22 mouse cellular contexts compared by ENCODE assay signal in genomic region chr14:25501481-25501880, GRCm38 (mm10). TPM values are rescaled to one million over a fixed set of nuclear protein-coding genes. Genes with fewer than 3 reads are reported as not detected.
DNase-seq lines count a peak whose midpoint lies in the region; ATAC-seq and TF ChIP-seq lines count a peak whose summit lies in the region.
"Had no signal": no experiment of that assay in that cellular context is flagged by ENCODE, and none has a peak within 500 bp of the region (broad histone marks: within the 10 kb centered on the region; RNA-seq: fewer than 3 reads in every experiment).

No protein-coding gene starts in this region.

- ATAC-seq in forebrain, embryonic 15.5 days (replicated peaks), result no peak
- no peak for ATAC-seq in forebrain, embryonic 12.5 days (ENCODE audit: low FRiP score)
- ATAC-seq in heart, embryonic 15.5 days (replicated peaks; ENCODE audit: insufficient number of reproducible peaks, insufficient read depth, low FRiP score, low read depth), result no peak
- ATAC-seq in megakaryocyte, adult 5-6 weeks (ENCODE audit: poor library complexity, severe bottlenecking), result no peak

- H3K4me3 ChIP-seq in forebrain, embryonic 15.5 days, result no peak overlapping the region
- no peak overlapping the region for H3K4me3 ChIP-seq in forebrain, embryonic 12.5 days (replicated peaks)
- no peak overlapping the region for H3K4me3 ChIP-seq in heart, embryonic 15.5 days
- H3K4me3 ChIP-seq in heart, adult 2 months, result no peak overlapping the region
- H3K4me3 ChIP-seq in megakaryocyte, embryonic 14.5 days (replicated peaks), result peak overlapping the region; percentile 20
- no peak overlapping the region for H3K4me3 ChIP-seq in myocyte
- H3K4me3 ChIP-seq: hindbrain, embryonic 15.5 days; kidney, embryonic 15.5 days; left cerebral cortex, adult 2 months had no signal

- no peaks in the 10 kb centered on the region for H3K27me3 ChIP-seq in forebrain, embryonic 15.5 days
- no peaks in the 10 kb centered on the region for H3K27me3 ChIP-seq in forebrain, embryonic 12.5 days
- no peaks in the 10 kb centered on the region for H3K27me3 ChIP-seq in heart, embryonic 15.5 days
- H3K27me3 ChIP-seq in heart, adult 2 months (ENCODE audit: control insufficient read depth, insufficient read depth, low read length), result no peaks in the 10 kb centered on the region
- no peaks in the 10 kb centered on the region for H3K27me3 ChIP-seq in megakaryocyte, embryonic 14.5 days (replicated peaks)
- no peaks in the 10 kb centered on the region for H3K27me3 ChIP-seq in myocyte (ENCODE audit: control insufficient read depth, insufficient read depth, insufficient read length)
- H3K27me3 ChIP-seq: hindbrain, embryonic 15.5 days; kidney, embryonic 15.5 days had no signal

- no peak for DNase-seq in heart, adult 2 months
- no peak for DNase-seq in kidney, adult 18-20 months
- DNase-seq: adrenal gland, postnatal 36 days; cerebellum, adult 11-12 months; cerebellum, postnatal 25 days; embryo, embryonic 11 days; gastrocnemius, postnatal 25 days; kidney, postnatal 4 days; layer of hippocampus, adult 9-11 months; left cerebral cortex, postnatal 4 days; lung, adult 18-20 months; lung, postnatal 14 days had no signal

- no peak for TF ChIP-seq EP300 in heart, adult 2 months (IDR thresholded peaks at IDR 0.05; ENCODE audit: insufficient read depth, low read depth, low read length)

- 68% methylated on average over 5 of the region's 5 CpGs for WGBS in forebrain, embryonic 15.5 days
- 87% methylated on average over 5 of the region's 5 CpGs for WGBS in forebrain, embryonic 12.5 days
- 71% methylated on average over 5 of the region's 5 CpGs for WGBS in heart, embryonic 15.5 days
- WGBS in heart, adult 2 months, result 84% methylated on average over 5 of the region's 5 CpGs

- no peaks in the 10 kb centered on the region for H3K9me3 ChIP-seq in forebrain, embryonic 15.5 days
- H3K9me3 ChIP-seq in forebrain, embryonic 12.5 days, result no peaks in the 10 kb centered on the region
- H3K9me3 ChIP-seq in heart, embryonic 15.5 days (replicated peaks), result no peaks in the 10 kb centered on the region
- H3K9me3 ChIP-seq in megakaryocyte, embryonic 14.5 days, result no peaks in the 10 kb centered on the region
- H3K9me3 ChIP-seq: hindbrain, embryonic 15.5 days; kidney, embryonic 15.5 days had no signal

- intact Hi-C loops in heart, adult 2 months (cut with DNase I), result no loop called here

- peaks cover 5% of the 10 kb centered on the region; the same call in 1 of the 2 replicates for H3K79me2 ChIP-seq in heart, adult 2 months (replicated peaks; ENCODE audit: control insufficient read depth, insufficient read depth, low read length)
- H3K79me2 ChIP-seq in myocyte (ENCODE audit: control insufficient read depth, insufficient read depth), result peaks cover 79% of the 10 kb centered on the region

- H3K36me3 ChIP-seq in forebrain, embryonic 15.5 days, result peaks cover 26% of the 10 kb centered on the region
- peaks cover 45% of the 10 kb centered on the region for H3K36me3 ChIP-seq in forebrain, embryonic 12.5 days (replicated peaks)
- H3K36me3 ChIP-seq in heart, embryonic 15.5 days, result peaks cover 14% of the 10 kb centered on the region
- no peaks in the 10 kb centered on the region for H3K36me3 ChIP-seq in heart, adult 2 months (ENCODE audit: control insufficient read depth, insufficient read depth, low read length)
- H3K36me3 ChIP-seq in megakaryocyte, embryonic 14.5 days (replicated peaks; ENCODE audit: low read length), result peaks cover 80% of the 10 kb centered on the region
- peaks cover 10% of the 10 kb centered on the region for H3K36me3 ChIP-seq in myocyte (ENCODE audit: control insufficient read depth, insufficient read depth)

- no peak for TF ChIP-seq POLR2A in heart, adult 2 months (IDR thresholded peaks at IDR 0.05; ENCODE audit: insufficient read depth, low read depth, low read length)
- peak; percentile 12 for TF ChIP-seq POLR2A in myocyte (IDR thresholded peaks at IDR 0.05; ENCODE audit: insufficient read length, low read depth)

- no peak for TF ChIP-seq CTCF in heart, adult 2 months (IDR thresholded peaks at IDR 0.05)

- H3ac ChIP-seq in myocyte (ENCODE audit: control insufficient read depth, insufficient read length), result no peak overlapping the region

- H3K4me1 ChIP-seq in forebrain, embryonic 15.5 days, result peaks cover 52% of the 10 kb centered on the region
- H3K4me1 ChIP-seq in forebrain, embryonic 12.5 days, result peaks cover 52% of the 10 kb centered on the region
- peaks cover 83% of the 10 kb centered on the region for H3K4me1 ChIP-seq in heart, embryonic 15.5 days (replicated peaks)
- peaks cover 38% of the 10 kb centered on the region for H3K4me1 ChIP-seq in heart, adult 2 months (ENCODE audit: control insufficient read depth, insufficient read depth, low read length)
- H3K4me1 ChIP-seq in megakaryocyte, embryonic 14.5 days, result peaks cover 95% of the 10 kb centered on the region

- H3K4me2 ChIP-seq in forebrain, embryonic 15.5 days (replicated peaks), result no peak overlapping the region
- no peak overlapping the region for H3K4me2 ChIP-seq in forebrain, embryonic 12.5 days
- no peak overlapping the region for H3K4me2 ChIP-seq in heart, embryonic 15.5 days
- H3K4me2 ChIP-seq in myocyte (ENCODE audit: low read depth), result no peak overlapping the region
- H3K4me2 ChIP-seq: hindbrain, embryonic 15.5 days; kidney, embryonic 15.5 days; liver, embryonic 11.5 days had no signal

- H3K9ac ChIP-seq in forebrain, embryonic 15.5 days (replicated peaks), result no peak overlapping the region
- no peak overlapping the region for H3K9ac ChIP-seq in forebrain, embryonic 12.5 days
- peak overlapping the region; percentile 17; the same call in 1 of the 2 replicates for H3K9ac ChIP-seq in heart, embryonic 15.5 days
- no peak overlapping the region for H3K9ac ChIP-seq in heart, adult 2 months (ENCODE audit: low read depth, low read length)
- H3K9ac ChIP-seq: hindbrain, embryonic 15.5 days; kidney, embryonic 15.5 days had no signal

- H3K27ac ChIP-seq in forebrain, embryonic 15.5 days (replicated peaks), result peak overlapping the region; percentile 21; the same call in 1 of the 2 replicates
- H3K27ac ChIP-seq in forebrain, embryonic 12.5 days, result no peak overlapping the region
- peak overlapping the region; percentile 45 for H3K27ac ChIP-seq in heart, embryonic 15.5 days
- no peak overlapping the region for H3K27ac ChIP-seq in heart, adult 2 months
- H3K27ac ChIP-seq: hindbrain, embryonic 15.5 days; kidney, embryonic 15.5 days; left cerebral cortex, adult 2 months had no signal

TF ChIP-seq in myocyte, 11 proteins besides CTCF, POLR2A, EP300 and RAD21:
- TF ChIP-seq POLR2AphosphoS2 (IDR thresholded peaks at IDR 0.05; ENCODE audit: insufficient read length, low read depth), result no peak
- TF ChIP-seq SRF (IDR thresholded peaks at IDR 0.05; ENCODE audit: control insufficient read depth, insufficient read length, low read depth), result no peak
- TF ChIP-seq MYOG (IDR thresholded peaks at IDR 0.05; ENCODE audit: control insufficient read depth in 1 of 3, insufficient read depth in 1 of 3, insufficient read length in 2 of 3, low read depth in 2 of 3), result no peak
- no peak for TF ChIP-seq MAX (IDR thresholded peaks at IDR 0.05; ENCODE audit: low read depth)
- no peak for TF ChIP-seq E2F4 (IDR thresholded peaks at IDR 0.05; ENCODE audit: insufficient read depth)
- no peak for TF ChIP-seq TCF12 (IDR thresholded peaks at IDR 0.05; ENCODE audit: insufficient read depth, poor library complexity, severe bottlenecking)
- TF ChIP-seq REST (IDR thresholded peaks at IDR 0.05; ENCODE audit: insufficient read depth, insufficient read length), result no peak
- TF ChIP-seq USF1 (IDR thresholded peaks at IDR 0.05; ENCODE audit: low read depth), result no peak
- TF ChIP-seq MYOD1 (IDR thresholded peaks at IDR 0.05; ENCODE audit: control insufficient read depth in 1 of 3, insufficient read length in 2 of 3, low read depth in 2 of 3), result no peak
- TF ChIP-seq TCF3 (IDR thresholded peaks at IDR 0.05; ENCODE audit: insufficient read length, low read depth), result no peak
- TF ChIP-seq CEBPB (IDR thresholded peaks at IDR 0.05; ENCODE audit: insufficient read depth, poor library complexity, severe bottlenecking), result no peak

RNA-seq across cellular contexts. Expression of gene Zmiz1, which starts 42.5 kb away (rescaled TPM):
- 57.5 and 63.9 TPM in 2 replicates for polyA plus RNA-seq in forebrain, embryonic 15.5 days (2015; fragmentation: Nextera tagmentation; extraction: Ambion mirVana)
- 64.1 and 68.3 TPM in 2 replicates for polyA plus RNA-seq in forebrain, embryonic 12.5 days (2016; fragmentation: Nextera tagmentation; extraction: Ambion mirVana)
- polyA plus RNA-seq in heart, embryonic 15.5 days (2015; fragmentation: Nextera tagmentation; extraction: Ambion mirVana), result 22.1 and 26.2 TPM in 2 replicates
- 10 to 100 TPM; 40.7 to 42.0 TPM for total RNA-seq in heart, adult 2 months (2021)
- polyA plus RNA-seq in heart, adult 2 months (2012; rRNA removed), result 21.8 and 27.1 TPM in 2 replicates
- 18.1 and 54.1 TPM in 2 replicates for polyA plus RNA-seq in megakaryocyte, embryonic 14.5 days (2012; ENCODE audit: insufficient read depth, low replicate concordance)
- total RNA-seq in megakaryocyte, adult 5-6 weeks (2015), result 88.9 and 90.1 TPM in 2 replicates
- total RNA-seq in megakaryocyte, adult 5-6 weeks (2017), result 11.4 and 15.6 TPM in 2 replicates
- 34.5 TPM for polyA plus RNA-seq in myocyte (2012; fragmentation: generic; extraction: Trizol)

Comparison
In these comparisons a context has a peak if more than half of its experiments do, and no peak if none do; other contexts are left out.
1. H3K27ac ChIP-seq: peak in forebrain, embryonic 15.5 days (single experiment) and heart, embryonic 15.5 days (single experiment); none in forebrain, embryonic 12.5 days (single experiment) and heart, adult 2 months (single experiment).